Mouse (Mus musculus): Measurements from ENCODE around the gene Atf5. TPM values are rescaled to one million over a fixed set of nuclear protein-coding genes. Genes with fewer than 3 reads are reported as not detected.
A peak's percentile ranks its signal among the peaks of the same experiment; 100 is the strongest.

Gene Atf5
- polyA plus RNA-seq, 1 experiment from 2014 or later = 3.3 TPM

DNA sequence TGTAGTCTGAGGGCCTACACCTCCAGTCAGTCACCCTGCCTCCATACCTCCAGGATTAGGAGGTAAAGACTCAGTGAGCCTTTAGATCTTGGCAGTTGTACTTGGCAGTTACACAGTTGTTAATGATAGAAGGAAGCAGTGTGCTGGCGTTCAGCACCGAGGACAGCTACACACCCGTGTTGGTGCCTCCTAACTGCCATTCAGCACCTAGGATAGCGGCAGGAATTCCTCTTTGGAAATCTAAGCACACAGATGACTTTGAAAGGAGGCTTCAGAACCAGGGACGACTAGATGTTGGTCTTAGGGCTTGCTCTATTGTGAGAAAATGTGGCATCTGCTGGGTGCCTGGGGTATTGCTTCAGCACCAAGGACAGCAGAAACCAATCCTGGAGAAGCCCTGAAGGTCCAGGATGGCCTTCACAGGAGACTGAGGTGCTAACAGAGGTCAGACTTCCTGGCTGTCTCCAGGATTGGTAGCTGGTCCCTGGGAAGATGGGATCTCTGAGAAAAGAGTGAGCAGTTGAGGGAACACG, 46.3 kb downstream of the Atf5 start:
- no peaks in the 10 kb centered on the region for H3K4me1 ChIP-seq (replicated peaks; ENCODE audit: control insufficient read depth, insufficient read depth, low read length)
- peaks cover 33% of the 10 kb centered on the region for H3K36me3 ChIP-seq (ENCODE audit: control insufficient read depth, insufficient read depth, low read length)
- H3K9ac ChIP-seq (ENCODE audit: low read length) = no peak overlapping the region
- no peak overlapping the region for H3K4me2 ChIP-seq (ENCODE audit: low read depth, low read length)
- WGBS = 15% methylated on average over 6 of the region's 6 CpGs
- H3K27ac ChIP-seq (ENCODE audit: low read length) = no peak overlapping the region
- no peak overlapping the region for H3K4me3 ChIP-seq (ENCODE audit: low read length)
- H3K27me3 ChIP-seq (ENCODE audit: control insufficient read depth, insufficient read depth, low read depth, low read length) = no peaks in the 10 kb centered on the region
- peak; percentile 43; the same call in 1 of the 2 replicates for ATAC-seq (ENCODE audit: low read depth)
- H3K9me3 ChIP-seq (ENCODE audit: control insufficient read depth, low read length) = no peaks in the 10 kb centered on the region

- Histone ChIP-seq H3K4me2 (ENCODE audit: low read depth, low read length) (no peak overlapping the region), H3K36me3 (ENCODE audit: control insufficient read depth, insufficient read depth, low read length) (peaks cover 25% of the 10 kb centered on the region), H3K9me3 (ENCODE audit: control insufficient read depth, low read length) (no peaks in the 10 kb centered on the region), H3K27me3 (ENCODE audit: control insufficient read depth, insufficient read depth, low read depth, low read length) (no peaks in the 10 kb centered on the region), H3K27ac (ENCODE audit: low read length) (no peak overlapping the region), H3K4me1 (replicated peaks; ENCODE audit: control insufficient read depth, insufficient read depth, low read length) (no peaks in the 10 kb centered on the region), H3K4me3 (ENCODE audit: low read length) (no peak overlapping the region), H3K9ac (ENCODE audit: low read length) (no peak overlapping the region)
- ATAC-seq (ENCODE audit: low read depth) = no peak
- 78% methylated on average over 5 of the region's 5 CpGs for WGBS
Observed at GRCm38 (mm10) chr7:44768129-44768528, 48.3 kb downstream of the Atf5 start.

MicroRNAs within 50 kb of the gene (microRNA counts, 519-probe panel; counts per million panel counts)
- microRNA mmu-miR-707 = not detected

Small RNA genes lying within 50 kb of the gene (microRNA-seq; reads per million reads assigned to microRNA genes)
- not detected for gene Mir707

Other genes with a start within 250 kb of the Atf5 start
- 93.0 and 140 TPM in 2 replicates for gene Napsa, start 244.3 kb downstream of the Atf5 start, polyA plus RNA-seq (2015; fragmentation: Nextera tagmentation; extraction: Ambion mirVana)
- gene Kcnc3, start 226.0 kb downstream of the Atf5 start, polyA plus RNA-seq (2015; fragmentation: Nextera tagmentation; extraction: Ambion mirVana) = 1.5 and 2.1 TPM in 2 replicates
- gene Myh14, start 145.8 kb downstream of the Atf5 start, polyA plus RNA-seq (2015; fragmentation: Nextera tagmentation; extraction: Ambion mirVana) = 38.8 and 39.4 TPM in 2 replicates
- not detected in 2 replicates for gene Izumo2, start 107.9 kb downstream of the Atf5 start, polyA plus RNA-seq (2015; fragmentation: Nextera tagmentation; extraction: Ambion mirVana)
- 46.9 and 53.0 TPM in 2 replicates for gene Vrk3, start 68.2 kb downstream of the Atf5 start, polyA plus RNA-seq (2015; fragmentation: Nextera tagmentation; extraction: Ambion mirVana)
- gene Zfp473, start 65.6 kb downstream of the Atf5 start, polyA plus RNA-seq (2015; fragmentation: Nextera tagmentation; extraction: Ambion mirVana) = 2.0 TPM in 2 replicates
- 88.6 and 98.6 TPM in 2 replicates for gene Nup62, start 570 bp downstream of the Atf5 start, polyA plus RNA-seq (2015; fragmentation: Nextera tagmentation; extraction: Ambion mirVana)
- gene Il4i1, start 271 bp downstream of the Atf5 start, polyA plus RNA-seq (2015; fragmentation: Nextera tagmentation; extraction: Ambion mirVana) = 1.4 and 1.7 TPM in 2 replicates
- 92.3 and 95.6 TPM in 2 replicates for gene Akt1s1, start 32.3 kb upstream of the Atf5 start, polyA plus RNA-seq (2015; fragmentation: Nextera tagmentation; extraction: Ambion mirVana)
- gene Tbc1d17, start 32.4 kb upstream of the Atf5 start, polyA plus RNA-seq (2015; fragmentation: Nextera tagmentation; extraction: Ambion mirVana) = 83.7 and 84.4 TPM in 2 replicates
- gene Pnkp, start 40.5 kb upstream of the Atf5 start, polyA plus RNA-seq (2015; fragmentation: Nextera tagmentation; extraction: Ambion mirVana) = 38.0 and 39.0 TPM in 2 replicates
- gene Ptov1, start 53.1 kb upstream of the Atf5 start, polyA plus RNA-seq (2015; fragmentation: Nextera tagmentation; extraction: Ambion mirVana) = 302 and 307 TPM in 2 replicates
- gene Med25, start 76.1 kb upstream of the Atf5 start, polyA plus RNA-seq (2015; fragmentation: Nextera tagmentation; extraction: Ambion mirVana) = 97.3 and 102 TPM in 2 replicates
- 22.4 and 24.3 TPM in 2 replicates for gene Fuz, start 79.4 kb upstream of the Atf5 start, polyA plus RNA-seq (2015; fragmentation: Nextera tagmentation; extraction: Ambion mirVana)
- 58.2 and 63.7 TPM in 2 replicates for gene Ap2a1, start 112.8 kb upstream of the Atf5 start, polyA plus RNA-seq (2015; fragmentation: Nextera tagmentation; extraction: Ambion mirVana)
- gene Tsks, start 126.5 kb upstream of the Atf5 start, polyA plus RNA-seq (2015; fragmentation: Nextera tagmentation; extraction: Ambion mirVana) = 0.15 and 0.44 TPM in 2 replicates
- 17.1 and 17.5 TPM in 2 replicates for gene Cpt1c, start 158.2 kb upstream of the Atf5 start, polyA plus RNA-seq (2015; fragmentation: Nextera tagmentation; extraction: Ambion mirVana)
- gene Prmt1, start 169.9 kb upstream of the Atf5 start, polyA plus RNA-seq (2015; fragmentation: Nextera tagmentation; extraction: Ambion mirVana) = 413 and 457 TPM in 2 replicates
- 96.5 and 108 TPM in 2 replicates for gene Irf3, start 181.0 kb upstream of the Atf5 start, polyA plus RNA-seq (2015; fragmentation: Nextera tagmentation; extraction: Ambion mirVana)
- gene Bcl2l12, start 182.1 kb upstream of the Atf5 start, polyA plus RNA-seq (2015; fragmentation: Nextera tagmentation; extraction: Ambion mirVana) = 62.0 and 64.5 TPM in 2 replicates
- 28.9 and 30.7 TPM in 2 replicates for gene Scaf1, start 199.7 kb upstream of the Atf5 start, polyA plus RNA-seq (2015; fragmentation: Nextera tagmentation; extraction: Ambion mirVana)
- 54.6 and 59.7 TPM in 2 replicates for gene Rras, start 201.3 kb upstream of the Atf5 start, polyA plus RNA-seq (2015; fragmentation: Nextera tagmentation; extraction: Ambion mirVana)
- 9.2 TPM in 2 replicates for gene Prr12, start 236.2 kb upstream of the Atf5 start, polyA plus RNA-seq (2015; fragmentation: Nextera tagmentation; extraction: Ambion mirVana)
- gene Nosip, start 245.8 kb upstream of the Atf5 start, polyA plus RNA-seq (2015; fragmentation: Nextera tagmentation; extraction: Ambion mirVana) = 72.5 and 77.8 TPM in 2 replicates
- gene Prrg2, start 246.0 kb upstream of the Atf5 start, polyA plus RNA-seq (2015; fragmentation: Nextera tagmentation; extraction: Ambion mirVana) = 28.7 and 31.9 TPM in 2 replicates

Data from lung, embryonic 16.5 days (tissue).